Mouse (Mus musculus) cerebellum, postnatal 10 days (tissue): ENCODE measurements around the gene Fam78a.
A peak's percentile ranks its signal among the peaks of the same experiment; 100 is the strongest.
"Not testable (repeated sequence)": the region's sequence is repeated elsewhere in the genome, so short reads cannot be mapped to it uniquely, and the experiment has no call there.

Source experiments
- DNase-seq, 2 experiments: peaks; one replicate each; pipeline ENCODE4 v3.0.0; 2021; ENCODE audit warnings: mixed read lengths in 2 of 2

The Fam78a gene

DNA sequence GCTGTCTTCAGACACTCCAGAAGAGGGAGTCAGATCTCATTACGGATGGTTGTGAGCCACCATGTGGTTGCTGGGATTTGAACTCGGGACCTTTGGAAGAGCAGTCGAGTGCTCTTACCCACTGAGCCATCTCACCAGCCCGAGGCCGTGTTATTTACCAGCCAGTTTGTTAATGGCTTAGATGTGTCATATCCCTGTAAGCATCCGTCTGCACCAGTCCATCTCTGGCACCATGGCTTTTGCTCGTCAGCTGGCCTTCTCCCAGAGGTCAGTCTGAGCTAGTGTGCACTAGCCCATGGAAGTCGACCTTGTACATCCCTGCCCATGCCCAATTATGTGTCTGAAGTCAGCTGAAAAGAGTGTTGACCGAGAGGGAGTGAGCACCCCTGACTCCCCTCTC lies 44.0 kb downstream of the Fam78a start:
- DNase-seq = not testable (repeated sequence)

DNA sequence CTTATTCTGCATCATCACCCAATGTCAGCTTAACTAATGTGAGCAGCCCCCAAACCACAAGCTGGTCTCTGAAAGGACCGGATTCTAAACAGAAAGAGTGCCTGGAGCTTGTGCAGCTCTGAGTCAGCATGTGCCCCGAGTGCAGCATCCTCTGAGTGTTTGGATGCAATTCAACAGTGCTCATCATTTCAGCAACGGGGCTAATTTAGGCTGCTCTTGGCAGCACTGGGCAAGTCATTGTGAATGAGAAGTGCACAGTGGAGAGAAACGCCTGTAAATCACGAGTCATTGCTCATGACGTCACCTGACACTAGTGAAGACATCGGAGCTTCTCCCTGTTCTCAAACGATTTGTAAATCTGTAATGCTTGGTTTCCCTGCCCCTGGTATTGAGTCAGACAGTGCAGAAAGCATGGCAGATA lies 46.0 kb downstream of the Fam78a start:
- DNase-seq = peak; percentile 49 to 63

DNA sequence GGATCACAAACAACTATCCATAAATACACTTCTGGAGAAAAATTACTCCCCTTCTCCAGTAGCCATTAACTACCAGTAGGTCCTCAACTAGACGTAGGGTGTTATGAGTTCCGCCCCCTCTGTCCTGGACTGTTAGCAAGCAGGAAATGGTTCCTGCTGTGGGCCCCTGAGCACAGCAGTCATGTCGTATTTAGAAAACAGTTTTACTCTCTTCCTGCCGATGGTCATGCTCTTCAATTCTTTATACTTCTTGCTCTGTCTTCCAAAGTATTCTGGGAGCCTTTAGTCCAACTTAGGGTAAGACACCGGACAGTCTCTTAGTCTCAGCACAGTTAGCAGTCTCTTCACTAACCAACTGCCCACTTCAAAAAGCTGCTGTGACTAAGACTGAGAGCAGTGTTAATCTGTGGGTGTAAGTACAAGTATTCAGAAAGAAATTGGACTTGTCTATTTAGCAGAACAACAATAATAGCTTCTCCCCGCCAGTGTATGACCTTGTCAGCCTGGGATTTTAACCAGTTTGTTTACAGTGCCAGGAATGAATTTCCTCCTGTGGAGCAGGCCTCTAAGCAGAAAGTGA lies 47.3 kb downstream of the Fam78a start:
- no peak for DNase-seq

DNA sequence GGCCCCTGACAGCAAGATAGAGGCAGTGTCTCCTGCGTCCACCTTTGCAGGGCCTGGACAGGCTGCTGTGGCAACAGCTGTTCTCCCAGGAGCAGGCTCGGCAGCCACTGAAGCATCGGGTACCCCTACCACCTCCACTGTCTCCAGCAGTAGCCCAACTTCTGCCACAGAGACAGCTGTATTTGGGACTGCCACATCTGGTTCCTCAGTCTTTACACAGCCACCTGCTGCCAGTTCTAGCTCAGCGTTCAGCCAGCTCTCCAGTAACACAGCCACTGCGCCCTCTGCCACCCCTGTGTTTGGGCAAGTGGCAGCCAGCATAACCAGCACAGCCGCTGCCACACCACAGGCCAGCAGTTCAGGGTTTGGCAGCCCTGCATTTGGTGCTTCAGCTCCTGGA lies 50.5 kb downstream of the Fam78a start:
- no peak for DNase-seq

DNA sequence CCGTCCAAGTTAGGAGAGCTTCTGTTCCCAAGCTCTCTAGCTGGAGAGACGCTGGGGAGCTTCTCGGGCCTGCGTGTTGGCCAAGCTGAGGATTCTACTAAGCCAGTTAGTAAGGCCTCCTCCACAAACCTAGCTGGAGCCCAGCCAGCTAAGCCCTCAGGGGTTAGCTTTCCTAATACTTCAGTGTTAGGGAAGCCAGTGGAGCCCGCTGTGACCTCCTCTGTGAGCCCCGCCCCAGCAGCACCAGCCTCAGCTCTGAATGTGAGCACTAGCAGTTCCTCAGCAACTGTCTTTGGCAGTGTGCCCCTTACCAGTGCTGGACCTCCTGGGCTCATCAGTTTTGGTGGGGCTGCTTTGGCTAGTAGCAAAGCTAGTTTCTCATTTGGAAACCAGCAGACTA lies 51.2 kb downstream of the Fam78a start:
- DNase-seq = peak; percentile 47 to 63

DNA sequence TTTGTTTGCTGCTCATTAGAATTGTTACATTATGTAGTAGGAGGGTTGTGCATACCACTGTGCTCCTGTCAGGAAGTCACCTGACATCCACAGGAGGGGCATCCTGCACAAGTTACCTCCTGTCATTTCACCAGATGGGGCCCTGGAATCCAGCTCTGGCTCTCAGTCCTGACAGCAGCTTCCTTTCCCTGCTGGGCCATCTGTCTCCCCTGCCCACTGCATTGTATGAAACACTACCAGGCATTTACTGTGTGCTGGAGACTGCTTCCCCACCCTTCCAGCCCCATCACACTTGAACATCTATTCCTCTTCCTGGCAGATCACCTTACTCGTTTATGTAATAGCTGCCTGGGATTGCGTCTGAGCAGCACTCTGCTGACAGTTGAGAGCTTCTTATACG lies 55.0 kb downstream of the Fam78a start:
- DNase-seq = peak; percentile 76 to 81

DNA sequence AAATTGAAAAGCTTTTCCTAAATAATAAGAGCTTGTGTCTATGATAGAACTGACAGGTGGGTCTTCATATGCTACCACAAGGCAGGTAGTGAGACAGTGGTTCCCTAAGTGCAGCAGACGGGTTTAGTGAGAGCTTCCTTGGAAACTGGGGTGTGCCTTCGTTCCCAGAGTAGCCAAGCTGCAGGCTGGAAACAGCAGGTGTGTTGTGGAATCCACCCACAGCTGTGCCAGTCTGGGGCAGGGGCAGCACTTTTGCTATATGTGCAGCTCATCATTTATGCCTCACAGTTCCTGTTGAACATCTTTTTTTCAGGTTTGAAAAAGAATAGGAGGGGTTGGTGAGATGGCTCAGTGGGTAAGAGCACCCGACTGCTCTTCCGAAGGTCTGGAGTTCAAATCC lies 60.3 kb downstream of the Fam78a start:
- no peak for DNase-seq

DNA sequence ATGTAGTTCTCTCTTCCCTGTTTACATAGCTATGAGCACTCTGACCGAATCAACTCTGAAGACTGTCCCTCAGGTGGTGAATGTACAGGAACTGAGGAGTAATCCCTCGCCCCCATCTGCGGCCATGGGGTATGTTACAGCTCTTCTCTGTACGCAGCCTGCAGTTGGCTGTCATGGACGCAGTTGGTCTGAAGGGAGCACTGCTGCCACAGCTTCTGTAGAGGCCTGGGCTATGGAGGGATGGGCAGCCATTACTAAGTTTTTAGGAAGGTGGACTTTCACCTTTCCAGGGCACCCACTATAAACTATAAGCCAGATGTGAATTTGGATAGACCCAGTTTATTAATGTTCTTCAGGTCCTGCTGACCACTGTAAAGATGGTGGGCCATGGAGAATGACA lies 64.4 kb downstream of the Fam78a start:
- no peak for DNase-seq

DNA sequence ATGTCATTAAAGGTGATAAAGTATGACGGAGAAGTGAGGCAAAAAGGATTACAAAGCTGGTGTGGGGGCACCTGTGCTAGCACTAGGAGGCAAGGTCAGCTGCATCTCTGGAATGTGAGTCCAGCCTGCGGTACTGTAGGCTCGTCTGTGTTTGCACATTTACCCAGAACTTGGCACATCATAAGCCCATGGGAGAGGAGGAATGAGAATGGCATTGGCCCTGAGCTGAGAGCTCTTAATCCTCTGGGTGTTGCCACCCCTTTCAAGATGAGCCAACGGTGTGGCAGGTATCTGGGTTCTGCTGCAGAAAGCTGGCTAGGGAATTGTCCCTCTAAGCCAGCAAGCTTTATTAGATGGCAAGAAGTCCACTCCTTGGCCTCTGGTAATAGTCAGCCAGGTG lies 65.0 kb downstream of the Fam78a start:
- no peak for DNase-seq

DNA sequence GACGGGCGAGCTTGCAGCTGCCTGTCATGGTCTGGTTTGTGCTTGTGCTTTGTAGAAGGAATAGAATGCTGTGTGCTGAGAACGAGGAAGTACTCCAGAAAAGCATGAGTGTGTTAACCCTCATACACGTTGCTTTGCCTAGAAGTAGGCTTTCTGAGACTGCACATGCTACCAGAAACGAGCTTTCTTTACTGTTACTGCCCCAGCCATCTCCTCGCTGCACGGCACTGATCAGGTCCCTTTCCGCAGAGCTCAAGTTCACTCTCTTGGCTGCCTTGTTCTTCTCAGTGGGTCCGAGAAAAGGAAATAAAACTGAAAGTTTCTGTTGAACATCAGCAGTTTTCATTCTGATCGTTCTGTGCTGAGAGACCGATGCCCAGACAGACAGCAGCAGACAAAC lies 75.9 kb downstream of the Fam78a start:
- no peak for DNase-seq

DNA sequence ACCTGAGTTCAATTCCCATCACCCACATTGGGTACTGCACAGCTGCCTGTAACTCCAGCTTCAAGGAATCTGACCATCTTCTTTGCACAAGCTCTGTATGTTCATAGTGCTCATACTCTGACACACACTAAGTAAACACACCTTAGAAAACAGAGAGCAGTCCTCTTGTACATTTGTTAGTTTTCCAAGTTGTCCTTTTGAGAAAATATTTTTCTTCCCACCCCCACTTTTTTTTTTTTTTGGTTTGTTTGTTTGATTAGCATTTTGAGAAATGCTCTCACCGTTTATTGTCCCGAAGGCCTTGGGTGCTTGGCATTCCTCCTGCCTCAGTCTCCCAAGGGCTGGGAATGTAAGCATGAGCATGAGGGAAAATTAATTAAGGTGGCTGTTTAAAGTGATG lies 76.3 kb downstream of the Fam78a start:
- no peak for DNase-seq
